Mouse (Mus musculus) mouse embryonic stem cell (cell line): ENCODE measurements around the gene Vmn2r21.
"Not testable (repeated sequence)": the region's sequence is repeated elsewhere in the genome, so short reads cannot be mapped to it uniquely, and the experiment has no call there.

ENCODE experiments used
- in situ Hi-C, 2 experiments: fragments of 300-500 bp; cut with MboI; formaldehyde crosslinking; loops; 1 replicate in 1 of 2; 3 replicates in 1 of 2; pipeline ENCODE4 v1.14.3; 2019 to 2020; ENCODE audit warnings: low sequenced_read_pairs in 2 of 2, low pct_unique_long_range_greater_than_20kb in 1 of 2, mixed read lengths in 1 of 2; ENCODE audit not compliant: unreplicated experiment in 1 of 2

The Vmn2r21 gene

GRCm38 (mm10) chr6:123533306-123533705 lies at the start of gene Vmn2r21:
Gene Vmn2r21, minus strand, starts transcription at chr6:123533406.
- in situ Hi-C loops, result not testable (repeated sequence)

GRCm38 (mm10) chr6:123574698-123575097 lies 41.5 kb upstream of the Vmn2r21 start:
- in situ Hi-C loops, result not testable (repeated sequence)

- in situ Hi-C loops, result not testable (repeated sequence)
Measured at GRCm38 (mm10) chr6:123539755-123540154, 6.5 kb upstream of the Vmn2r21 start.

GRCm38 (mm10) chr6:123522263-123523011 lies 10.8 kb downstream of the Vmn2r21 start:
- in situ Hi-C loops, result not testable (repeated sequence)

- in situ Hi-C loops, result not testable (repeated sequence)
Measured at GRCm38 (mm10) chr6:123473045-123473444, 60.2 kb downstream of the Vmn2r21 start.

GRCm38 (mm10) chr6:123472458-123472987 lies 60.7 kb downstream of the Vmn2r21 start:
- in situ Hi-C loops, result not testable (repeated sequence)

- in situ Hi-C loops, result not testable (repeated sequence)
Measured at GRCm38 (mm10) chr6:123468651-123469050, 64.6 kb downstream of the Vmn2r21 start.
